Mouse (Mus musculus) forebrain, embryonic 14.5 days (tissue): ENCODE data around the gene Trappc2l. TPM values are rescaled to one million over a fixed set of nuclear protein-coding genes. Genes with fewer than 3 reads are reported as not detected.

Experiments used
- ATAC-seq: fragments of 200-750 bp; cut with Nextera tagmentation; 2 replicates; pipeline ENCODE4 v1.8.0; 2017; ENCODE audit warnings: mild to moderate bottlenecking, moderate library complexity
- DNase-seq: peaks from one replicate; pipeline ENCODE4 v3.0.0-alpha.2; 2015; ENCODE audit warnings: low spot score
- H3K27ac ChIP-seq: fragments of 300-500 bp; sonication (generic); 2 replicates; pipeline ENCODE4 v1.5.1; 2014; ENCODE audit warnings: low read depth, mild to moderate bottlenecking, control low read depth, low read length, moderate library complexity
- H3K27me3 ChIP-seq: fragments of 300-500 bp; sonication (generic); replicated peaks from 2 replicates; pipeline ENCODE4 v1.6.1; 2014; ENCODE audit warnings: low read length, control low read depth, mixed read lengths; ENCODE audit not compliant: control insufficient read depth, insufficient read depth
- H3K36me3 ChIP-seq: fragments of 300-500 bp; sonication (generic); 2 replicates; pipeline ENCODE4 v1.6.1; 2014; ENCODE audit warnings: low read length, control low read depth; ENCODE audit not compliant: control insufficient read depth, insufficient read depth
- H3K4me1 ChIP-seq: fragments of 300-500 bp; sonication (generic); 2 replicates; pipeline ENCODE4 v1.6.1; 2014; ENCODE audit warnings: antibody characterized with exemption, low read length, control low read depth; ENCODE audit not compliant: control insufficient read depth, insufficient read depth
- H3K4me2 ChIP-seq: fragments of 300-500 bp; sonication (generic); 2 replicates; pipeline ENCODE4 v1.6.1; 2014; ENCODE audit warnings: mild to moderate bottlenecking, control low read depth, low read length
- H3K4me3 ChIP-seq: fragments of 300-500 bp; sonication (generic); 2 replicates; pipeline ENCODE4 v1.5.1; 2014; ENCODE audit warnings: low read depth, low read length, control low read depth
- H3K9ac ChIP-seq: fragments of 300-500 bp; sonication (generic); 2 replicates; pipeline ENCODE4 v1.6.1; 2014; ENCODE audit warnings: mild to moderate bottlenecking, low read length, control low read depth, moderate library complexity
- H3K9me3 ChIP-seq: fragments of 300-500 bp; sonication (generic); replicated peaks from 2 replicates; pipeline ENCODE4 v1.6.1; 2016; ENCODE audit warnings: low read length, control low read depth, mixed read lengths; ENCODE audit not compliant: control insufficient read depth
- WGBS: fragments of 180-500 bp; shearing (Covaris S2); extraction: QIAGEN DNeasy Blood & Tissue Kit; methylation state at CpG from one replicate; pipeline ENCODE4 v1.1.7; 2014; 5-methylcytosine and 5-hydroxymethylcytosine counted together
- polyA plus RNA-seq: library from polyadenylated mRNA; unstranded; fragments of >200 nt; fragmentation: Nextera tagmentation; extraction: Ambion mirVana; gene quantifications from 2 replicates; pipeline ENCODE4 v1.2.1, GENCODE M21; 2014

Trappc2l gene
- polyA plus RNA-seq, 1 experiment from 2014 or later = 150 TPM

DNA sequence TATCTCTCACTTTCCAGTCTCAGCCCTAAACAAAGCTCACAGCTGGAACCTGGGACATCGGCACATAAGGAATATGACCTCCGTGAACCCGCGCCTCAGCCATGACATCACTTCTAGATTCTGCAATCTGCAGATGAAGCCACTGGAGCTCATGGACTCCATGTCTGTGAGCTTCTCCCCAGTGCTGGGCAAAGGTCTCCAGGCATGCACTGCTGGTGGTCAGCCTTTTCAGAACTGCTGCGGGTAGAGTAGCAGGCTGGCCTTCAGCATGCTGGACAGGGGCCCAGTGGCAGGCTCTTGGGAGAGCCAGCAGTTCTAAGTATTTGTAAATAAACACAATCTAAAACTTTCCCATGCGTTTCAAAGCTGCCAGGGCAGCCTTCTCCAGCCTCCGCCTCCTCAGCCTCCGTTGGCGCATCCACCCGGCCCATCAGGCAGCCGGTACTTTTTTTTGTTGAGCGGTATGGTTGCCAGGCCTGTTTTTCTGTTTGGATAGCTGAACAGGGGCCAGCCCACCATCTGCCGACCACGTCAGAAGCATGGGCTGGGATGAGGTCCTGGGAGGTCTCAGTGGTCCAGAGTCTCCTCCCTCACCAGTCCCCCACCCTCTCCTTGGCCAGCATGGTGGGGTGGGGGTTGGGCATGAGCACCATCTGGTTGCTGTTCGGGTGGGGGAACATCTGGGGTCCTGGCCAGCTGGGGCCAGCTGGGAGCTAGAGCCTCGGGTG lies 28.2 kb downstream of the Trappc2l start:
- Histone ChIP-seq H3K9ac (no peak overlapping the region), H3K4me2 (no peak overlapping the region), H3K4me3 (no peak overlapping the region), H3K36me3 (peaks cover 47% of the 10 kb centered on the region), H3K4me1 (peaks cover 9% of the 10 kb centered on the region), H3K27me3 (no peaks in the 10 kb centered on the region), H3K9me3 (no peaks in the 10 kb centered on the region), H3K27ac (peak overlapping the region; percentile 60)
- ATAC-seq = peak; percentile 49; the same call in 1 of the 2 replicates
- WGBS = 44% methylated on average over 16 of the region's 16 CpGs
- peak; percentile 70 for DNase-seq

DNA sequence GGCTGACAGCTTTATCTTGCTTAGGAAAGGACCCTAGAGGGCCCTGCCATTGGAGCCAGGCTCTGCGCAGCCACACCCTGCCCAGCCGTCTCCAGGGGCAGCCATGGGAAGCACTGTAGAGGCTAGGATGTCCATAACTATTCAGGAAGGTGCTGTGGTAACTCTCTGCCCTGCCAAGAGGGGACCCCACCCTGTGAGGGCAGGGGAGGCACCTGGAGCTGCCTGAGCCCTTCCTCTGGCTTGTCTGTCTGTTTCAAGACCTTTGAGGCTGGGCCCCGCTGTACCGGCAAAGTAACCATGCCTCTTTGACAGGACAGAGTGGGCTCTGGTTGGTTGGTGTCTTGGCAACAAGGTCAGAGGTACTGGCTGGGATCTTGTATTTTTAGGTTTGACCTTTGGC lies 29.4 kb downstream of the Trappc2l start:
- 89% methylated on average over 4 of the region's 4 CpGs for WGBS
- Histone ChIP-seq H3K36me3 (peaks cover 40% of the 10 kb centered on the region), H3K4me1 (peaks cover 9% of the 10 kb centered on the region), H3K27me3 (no peaks in the 10 kb centered on the region), H3K27ac (no peak overlapping the region), H3K9me3 (no peaks in the 10 kb centered on the region), H3K4me3 (no peak overlapping the region), H3K9ac (no peak overlapping the region), H3K4me2 (no peak overlapping the region)
- ATAC-seq = no peak
- no peak for DNase-seq

DNA sequence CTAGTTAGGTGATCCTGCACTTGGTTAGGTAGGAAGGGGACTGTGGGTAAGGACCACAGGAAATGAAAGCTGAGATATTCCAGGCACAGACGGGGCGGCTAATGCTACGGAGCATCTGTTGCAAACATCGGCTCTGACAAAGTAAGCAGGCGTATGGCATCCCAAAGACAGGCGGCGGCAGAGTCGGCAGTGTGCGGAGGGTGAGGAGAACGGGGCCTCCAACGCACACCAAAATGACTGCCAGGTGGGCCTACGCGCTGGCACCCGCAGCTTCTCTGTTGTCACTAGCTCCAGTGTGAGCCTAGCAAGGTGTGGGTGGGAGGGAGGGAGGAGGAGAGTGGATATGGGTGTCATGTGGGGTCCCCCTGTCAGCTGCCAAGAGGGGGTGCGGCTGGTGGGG lies 30.0 kb downstream of the Trappc2l start:
- 85% methylated on average over 15 of the region's 15 CpGs for WGBS
- Histone ChIP-seq H3K9ac (no peak overlapping the region), H3K9me3 (no peaks in the 10 kb centered on the region), H3K4me2 (no peak overlapping the region), H3K27me3 (no peaks in the 10 kb centered on the region), H3K36me3 (peaks cover 42% of the 10 kb centered on the region), H3K27ac (no peak overlapping the region; the same call in 1 of the 2 replicates), H3K4me3 (no peak overlapping the region), H3K4me1 (peaks cover 9% of the 10 kb centered on the region)
- peak; percentile 60 for DNase-seq
- ATAC-seq = peak; percentile 30; the same call in 1 of the 2 replicates

DNA sequence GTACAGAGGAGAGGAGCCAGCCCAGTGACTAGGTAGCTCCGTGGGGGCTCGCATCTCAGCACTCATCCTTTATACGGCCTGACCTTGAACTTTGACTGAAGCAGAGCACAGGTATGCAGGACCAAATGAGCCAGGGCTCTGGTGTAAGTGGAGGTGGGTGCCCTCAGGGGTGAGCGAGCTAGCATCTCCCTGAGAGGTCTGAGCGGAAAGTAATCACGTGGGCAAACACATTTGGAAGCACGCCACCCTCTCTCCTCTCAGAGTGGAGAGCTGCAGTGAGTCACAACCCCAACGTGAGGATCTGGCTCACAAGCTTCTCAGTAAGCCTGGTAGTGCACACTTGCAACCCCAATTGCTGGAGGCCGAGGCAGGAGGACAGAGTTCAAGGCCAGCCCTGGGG lies 30.6 kb downstream of the Trappc2l start:
- Histone ChIP-seq H3K27me3 (no peaks in the 10 kb centered on the region), H3K4me2 (no peak overlapping the region), H3K4me1 (peaks cover 9% of the 10 kb centered on the region), H3K9me3 (no peaks in the 10 kb centered on the region), H3K36me3 (peaks cover 44% of the 10 kb centered on the region), H3K4me3 (no peak overlapping the region), H3K27ac (no peak overlapping the region), H3K9ac (no peak overlapping the region)
- DNase-seq (no peak), ATAC-seq (no peak)
- 73% methylated on average over 9 of the region's 9 CpGs for WGBS

DNA sequence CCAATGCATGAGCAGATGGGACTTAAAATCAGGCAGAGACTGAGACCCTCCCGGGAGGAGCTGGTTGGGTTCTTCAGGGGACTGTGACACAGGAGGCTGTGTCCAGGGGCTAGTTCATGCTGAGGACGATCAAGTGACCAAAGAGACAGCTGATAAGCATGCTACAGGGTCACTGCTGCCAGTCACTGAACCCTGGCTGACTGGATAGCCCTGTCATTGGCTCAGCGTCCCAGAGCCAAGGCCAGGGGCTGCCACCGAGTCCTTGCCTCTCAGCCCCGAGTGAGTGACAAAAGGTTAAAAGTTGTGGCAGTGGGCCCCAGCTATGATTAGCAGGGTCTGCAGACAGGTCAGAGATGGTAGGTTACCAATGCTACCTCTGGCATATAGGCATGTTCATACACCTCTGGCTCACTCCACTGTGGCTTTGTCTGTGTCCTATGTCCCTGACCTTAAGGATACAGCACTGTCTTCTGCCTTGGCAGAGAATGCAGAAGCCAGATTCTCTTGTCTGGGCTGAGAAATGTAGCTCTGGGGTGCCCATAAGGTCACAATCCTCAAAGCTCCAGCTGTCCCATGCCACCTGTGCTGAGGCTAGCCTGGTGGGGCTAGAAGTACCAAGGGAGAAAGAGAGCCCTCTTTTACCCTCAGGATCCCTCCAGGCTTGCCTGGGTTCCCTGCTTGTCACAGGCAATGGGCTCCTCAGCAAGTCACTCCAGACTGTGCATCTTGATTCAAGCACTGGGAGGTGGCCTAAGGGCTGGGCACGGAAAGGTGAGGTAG lies 32.9 kb downstream of the Trappc2l start:
- no peaks in the 10 kb centered on the region for H3K9me3 ChIP-seq
- no peak overlapping the region for H3K4me2 ChIP-seq
- no peaks in the 10 kb centered on the region for H3K27me3 ChIP-seq
- no peak overlapping the region for H3K4me3 ChIP-seq
- peaks cover 39% of the 10 kb centered on the region for H3K36me3 ChIP-seq
- H3K9ac ChIP-seq = no peak overlapping the region
- DNase-seq = no peak
- WGBS = 76% methylated on average over 6 of the region's 6 CpGs
- no peak overlapping the region for H3K27ac ChIP-seq
- no peak for ATAC-seq
- H3K4me1 ChIP-seq = peaks cover 3% of the 10 kb centered on the region

DNA sequence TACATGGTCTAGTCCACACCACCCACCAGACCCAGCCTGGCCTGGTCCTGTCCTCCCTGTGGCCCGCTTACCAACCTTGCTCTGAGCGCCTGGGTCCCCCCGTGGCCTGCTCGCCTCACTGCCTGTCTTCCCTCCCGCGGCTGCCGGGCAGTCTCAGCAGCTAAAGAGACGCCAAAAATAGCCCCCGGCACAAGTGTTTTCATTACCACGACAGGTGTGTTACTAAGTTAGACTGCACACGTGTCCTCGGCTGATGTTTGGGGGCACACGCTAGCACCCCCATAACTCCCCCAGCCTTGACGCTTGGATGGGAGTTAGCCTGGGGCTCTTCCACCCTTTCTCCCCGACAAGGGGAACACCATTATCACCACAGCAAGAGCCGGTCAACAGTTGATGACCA lies 34.9 kb downstream of the Trappc2l start:
- no peak overlapping the region for H3K4me3 ChIP-seq
- no peak for ATAC-seq
- H3K27me3 ChIP-seq = no peaks in the 10 kb centered on the region
- no peak overlapping the region for H3K4me2 ChIP-seq
- no peak for DNase-seq
- H3K9me3 ChIP-seq = no peaks in the 10 kb centered on the region
- H3K9ac ChIP-seq = no peak overlapping the region
- peaks cover 2% of the 10 kb centered on the region; the same call in 1 of the 2 replicates for H3K4me1 ChIP-seq
- H3K27ac ChIP-seq = no peak overlapping the region
- peaks cover 35% of the 10 kb centered on the region for H3K36me3 ChIP-seq
- 92% methylated on average over 16 of the region's 16 CpGs for WGBS

DNA sequence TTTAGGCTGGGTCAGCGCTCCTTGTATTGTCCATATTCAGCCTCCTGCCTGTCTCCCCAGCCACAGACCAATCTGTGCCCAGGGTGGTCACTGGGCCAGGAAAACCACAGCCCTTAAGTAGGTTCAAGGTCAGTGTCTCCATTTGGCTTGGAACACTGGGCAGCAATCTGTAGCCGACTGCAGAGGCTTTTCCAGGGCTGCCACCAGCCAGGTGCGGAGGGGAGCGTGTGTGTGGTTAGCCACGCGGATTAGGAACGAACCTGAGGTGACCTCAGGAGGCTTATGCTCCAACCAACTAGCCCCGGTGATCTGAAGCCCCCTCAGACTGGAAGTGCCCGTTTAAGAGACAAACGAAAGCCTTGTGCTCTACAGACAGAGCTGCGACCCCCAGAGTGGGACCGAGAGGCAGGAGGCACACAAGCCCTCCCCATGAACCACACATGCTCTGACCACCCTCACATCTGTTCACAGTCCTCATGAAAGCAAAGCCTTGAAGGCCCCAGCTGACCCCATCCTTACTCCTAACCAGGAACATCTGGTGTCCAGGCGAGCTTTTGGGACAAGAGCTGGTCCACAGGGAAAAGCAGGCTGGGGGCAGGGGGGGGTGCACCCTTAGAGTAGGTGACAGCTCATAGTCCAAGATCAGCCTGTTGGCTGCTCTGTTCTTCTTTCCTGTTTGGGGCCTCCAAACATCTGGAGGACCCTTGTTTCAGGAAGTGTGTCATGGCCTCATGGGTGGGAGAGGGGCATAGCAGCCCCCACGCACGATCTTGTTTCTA lies 36.9 kb downstream of the Trappc2l start:
- Histone ChIP-seq H3K36me3 (peaks cover 23% of the 10 kb centered on the region), H3K9ac (no peak overlapping the region), H3K9me3 (no peaks in the 10 kb centered on the region), H3K4me1 (peaks cover 5% of the 10 kb centered on the region; the same call in 1 of the 2 replicates), H3K4me2 (no peak overlapping the region), H3K27ac (no peak overlapping the region), H3K4me3 (no peak overlapping the region), H3K27me3 (no peaks in the 10 kb centered on the region)
- no peak for DNase-seq
- no peak for ATAC-seq
- WGBS = 84% methylated on average over 15 of the region's 15 CpGs

DNA sequence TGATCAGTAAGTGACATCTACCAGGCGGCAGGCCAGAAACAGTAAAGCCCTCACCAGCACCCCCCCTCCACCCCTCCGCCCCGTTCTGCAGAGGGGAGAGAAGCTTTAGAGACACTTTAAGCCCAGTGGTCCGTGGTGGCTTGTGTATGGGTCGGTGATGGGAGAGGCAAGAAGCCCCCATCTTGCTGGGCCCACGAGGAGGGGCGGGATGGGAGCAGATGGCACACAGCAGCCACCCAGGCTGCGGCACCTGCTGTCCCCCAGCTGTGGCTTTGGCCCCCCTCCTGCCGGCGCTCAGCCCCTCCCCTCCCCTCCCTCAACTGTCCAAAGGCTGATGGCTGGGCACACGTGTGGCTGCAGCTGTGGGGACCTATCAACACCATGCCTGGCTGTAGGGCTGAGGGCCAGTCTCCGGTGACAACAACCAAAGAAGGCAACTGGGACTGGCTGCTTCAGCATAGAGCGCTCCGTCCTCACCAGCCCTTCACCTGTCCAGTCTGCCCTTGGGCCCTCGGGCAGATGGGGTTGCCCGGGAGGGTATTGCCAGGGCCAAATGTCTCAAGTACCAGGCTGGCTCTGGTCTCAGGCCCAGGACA lies 40.0 kb downstream of the Trappc2l start:
- ATAC-seq (0 out of 2 replicates have a peak, but pooled peaks have one; percentile 29), DNase-seq (no peak)
- H3K9ac ChIP-seq = no peak overlapping the region
- no peaks in the 10 kb centered on the region for H3K27me3 ChIP-seq
- H3K27ac ChIP-seq = no peak overlapping the region
- WGBS = 63% methylated on average over 16 of the region's 16 CpGs
- H3K4me2 ChIP-seq = no peak overlapping the region
- no peaks in the 10 kb centered on the region for H3K9me3 ChIP-seq
- peaks cover 14% of the 10 kb centered on the region for H3K36me3 ChIP-seq
- peaks cover 5% of the 10 kb centered on the region; the same call in 1 of the 2 replicates for H3K4me1 ChIP-seq
- H3K4me3 ChIP-seq = no peak overlapping the region
